Mouse (Mus musculus) heart, postnatal 0 days (tissue): ENCODE results near the gene Polr3e.

ENCODE experiments used
- CTCF ChIP-seq: IDR thresholded peaks from 2 replicates; pipeline ENCODE4 v1.5.1; 2016; ENCODE audit warnings: antibody characterized with exemption, control low read depth, low read depth
- EP300 ChIP-seq: IDR thresholded peaks from 2 replicates; pipeline ENCODE4 v1.6.1; 2016; ENCODE audit warnings: antibody characterized with exemption, low read depth

GRCm38 (mm10) chr7:120874021-120874420, 43.5 kb upstream of the Polr3e start:
- TF ChIP-seq CTCF (no peak), EP300 (no peak)
